Mouse (Mus musculus): ENCODE data around the gene Lamb2.

DNA sequence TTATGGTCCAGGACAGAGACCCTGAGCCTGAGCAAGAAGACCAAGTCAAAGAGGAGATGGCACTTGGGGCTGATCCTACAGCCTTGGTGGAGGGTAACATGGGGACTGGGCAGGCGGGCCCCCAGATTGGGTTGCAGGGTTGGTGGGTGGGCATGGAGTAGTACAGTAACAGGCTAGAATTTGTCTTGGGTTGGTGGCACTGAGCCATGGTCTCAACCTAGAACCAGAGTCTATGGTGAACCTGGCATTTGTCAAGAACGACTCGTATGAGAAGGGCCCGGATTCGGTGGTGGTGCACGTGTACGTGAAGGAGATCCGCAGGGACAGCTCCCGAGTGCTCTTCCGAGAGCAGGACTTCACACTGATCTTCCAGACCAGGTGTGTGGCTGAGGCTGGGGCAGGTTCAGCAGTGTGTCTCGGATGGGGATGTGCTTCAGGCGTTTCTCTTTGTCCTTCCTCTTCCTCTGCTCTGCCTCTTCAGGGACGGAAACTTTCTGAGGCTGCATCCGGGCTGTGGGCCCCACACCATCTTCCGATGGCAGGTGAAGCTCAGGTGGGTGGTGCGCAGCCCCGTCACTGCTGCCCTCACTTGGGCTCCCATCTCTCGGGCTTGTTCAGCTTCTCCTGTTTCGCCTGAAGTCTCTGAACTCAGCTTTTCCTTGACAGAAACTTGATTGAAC, 14.8 kb downstream of the Lamb2 start:
- TF ChIP-seq MAFK (IDR thresholded peaks at IDR 0.05; ENCODE audit: borderline replicate concordance, low read depth, low read length) (no peak), POLR2A (IDR thresholded peaks at IDR 0.05; ENCODE audit: control insufficient read depth in 1 of 2, insufficient read depth in 1 of 2, low read depth in 1 of 2, low read length in 2 of 2, poor library complexity in 1 of 2) (no peak), CTCF (IDR thresholded peaks at IDR 0.05 in 2 of 3, conservative IDR thresholded peaks at IDR 0.05 in 1 of 3; ENCODE audit: control insufficient read depth in 1 of 3, insufficient read depth in 1 of 3, low read depth in 2 of 3, low read length in 3 of 3, poor library complexity in 1 of 3, severe bottlenecking in 1 of 3) (no peak), ZKSCAN1 (IDR thresholded peaks at IDR 0.05; ENCODE audit: low read depth, low read length) (no peak), RCOR1 (IDR thresholded peaks at IDR 0.05; ENCODE audit: low read depth, low read length) (no peak), ZMIZ1 (IDR thresholded peaks at IDR 0.05; ENCODE audit: low read depth, low read length) (no peak), ETS1 (IDR thresholded peaks at IDR 0.05; ENCODE audit: low read depth, low read length) (no peak), MEF2A (IDR thresholded peaks at IDR 0.05; ENCODE audit: extremely low read depth, insufficient replicate concordance, low read depth, low read length, poor library complexity, severe bottlenecking) (no peak), CHD2 (IDR thresholded peaks at IDR 0.05; ENCODE audit: low read length) (no peak), EP300 (IDR thresholded peaks at IDR 0.05; ENCODE audit: low read depth in 1 of 2, low read length in 2 of 2) (no peak), JUND (IDR thresholded peaks at IDR 0.05; ENCODE audit: low read depth, low read length) (no peak), GATA1 (IDR thresholded peaks at IDR 0.05; ENCODE audit: low read depth, low read length) (no peak), SIN3A (IDR thresholded peaks at IDR 0.05; ENCODE audit: low read length) (no peak)

Data from MEL (cell line).